Mouse (Mus musculus) monocyte, adult 2 months (primary cell): Measurements from ENCODE around the gene Prcc.
"Not testable (repeated sequence)": the region's sequence is repeated elsewhere in the genome, so short reads cannot be mapped to it uniquely, and the experiment has no call there.

Source experiments
- DNase-seq, 2 experiments: peaks; one replicate each; pipeline ENCODE4 v3.0.0; 2022; ENCODE audit warnings: low spot score in 2 of 2, low read depth in 1 of 2

Prcc gene

DNA sequence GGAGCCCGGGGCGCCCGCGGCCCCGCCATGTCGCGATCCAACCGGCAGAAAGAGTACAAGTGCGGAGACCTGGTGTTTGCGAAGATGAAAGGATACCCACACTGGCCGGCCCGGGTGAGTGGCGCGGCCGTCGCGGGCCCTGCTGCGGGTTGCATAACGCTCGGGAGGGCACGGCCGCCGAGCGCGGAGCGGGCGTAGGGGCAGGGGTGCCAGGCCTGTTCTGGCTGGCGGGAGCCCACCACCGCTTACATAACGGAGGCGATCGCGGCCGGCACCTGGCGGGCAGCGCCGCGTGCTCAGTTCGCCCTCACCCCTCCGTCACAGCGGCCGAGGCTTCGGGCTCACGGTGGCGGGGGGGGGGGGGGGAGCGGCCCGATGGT is 21.2 kb upstream of the Prcc start:
- DNase-seq, result no peak

GRCm38 (mm10) chr3:87905880-87906485 is 20.6 kb upstream of the Prcc start, which contains the start of gene Hdgf:
Gene Hdgf, plus strand, starts transcription at chr3:87906321.
- DNase-seq, result peak; percentile 82 to 92

GRCm38 (mm10) chr3:87903821-87904220 is 18.4 kb upstream of the Prcc start:
- no peak for DNase-seq

GRCm38 (mm10) chr3:87901959-87902358 is 16.6 kb upstream of the Prcc start:
- not testable (repeated sequence) for DNase-seq

GRCm38 (mm10) chr3:87901036-87901624 is 15.7 kb upstream of the Prcc start:
- no peak for DNase-seq

DNA sequence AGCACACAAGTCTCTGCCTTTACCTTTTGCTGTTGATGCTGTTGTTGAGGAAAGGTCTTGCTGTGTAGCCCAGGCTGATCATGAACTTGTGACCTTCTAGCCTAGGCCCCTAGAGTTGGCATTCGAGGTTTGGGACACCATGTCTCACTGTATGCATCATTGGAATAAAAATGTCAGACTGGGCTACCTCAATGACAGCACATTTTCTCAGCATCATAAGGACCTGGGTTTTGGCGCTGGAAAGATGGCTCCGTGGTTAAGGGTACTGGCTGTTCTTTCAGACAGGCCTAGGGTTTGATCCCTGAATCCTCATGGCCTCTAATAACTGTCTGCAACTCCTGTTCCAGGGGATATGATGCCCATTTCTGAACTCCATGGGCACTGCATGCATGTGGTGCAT is 14.4 kb upstream of the Prcc start:
- no peak for DNase-seq

GRCm38 (mm10) chr3:87899266-87899665 is 13.9 kb upstream of the Prcc start:
- no peak for DNase-seq

DNA sequence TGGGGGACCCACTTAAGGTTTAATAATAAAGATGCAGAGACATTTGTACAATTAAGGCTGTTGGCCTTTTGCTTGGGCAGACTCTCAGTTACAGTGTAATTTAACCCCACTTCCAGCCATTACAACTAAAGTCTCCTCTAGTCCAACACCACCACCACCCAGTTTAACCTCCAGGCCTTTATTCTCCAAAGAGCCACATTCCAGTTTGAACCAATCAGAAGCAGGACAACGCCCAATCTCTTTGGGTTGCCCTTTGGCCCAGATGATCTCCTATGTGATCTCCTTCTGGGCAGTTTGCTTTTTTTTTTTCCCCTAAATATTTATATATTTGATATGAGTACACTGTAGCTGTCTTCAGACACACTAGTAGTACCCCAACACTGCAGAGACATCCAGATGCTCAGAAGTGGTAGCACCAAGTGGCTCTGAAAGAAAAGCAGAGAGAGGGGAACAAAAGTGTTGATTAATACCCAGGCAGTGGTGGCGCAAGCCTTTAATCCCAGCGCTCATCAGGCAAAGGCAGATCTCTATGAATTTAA is 8.0 kb upstream of the Prcc start:
- no peak for DNase-seq

DNA sequence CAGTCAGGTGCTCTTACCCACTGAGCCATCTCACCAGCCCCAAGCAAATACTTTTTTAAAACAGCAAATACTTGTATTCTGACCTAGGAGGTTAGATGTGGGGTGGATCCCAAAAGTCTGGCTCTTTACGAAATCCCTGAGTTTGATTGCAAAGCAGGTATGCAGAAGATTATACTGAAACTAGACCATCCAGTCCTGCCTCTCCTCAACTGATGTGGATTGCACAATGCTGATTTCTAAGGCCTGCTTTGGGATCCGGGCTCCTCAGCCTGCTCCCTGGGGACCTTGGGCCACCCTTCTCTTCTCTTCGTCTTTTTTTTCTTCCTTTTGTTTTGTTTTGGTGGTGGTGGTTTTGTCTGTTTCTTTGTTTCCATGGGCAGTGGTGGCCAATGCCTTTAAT is 6.1 kb upstream of the Prcc start:
- no peak for DNase-seq

GRCm38 (mm10) chr3:87887400-87887799 is 2.0 kb upstream of the Prcc start:
- DNase-seq, result not testable (repeated sequence)

GRCm38 (mm10) chr3:87886416-87886815 is 1.0 kb upstream of the Prcc start:
- DNase-seq, result no peak

DNA sequence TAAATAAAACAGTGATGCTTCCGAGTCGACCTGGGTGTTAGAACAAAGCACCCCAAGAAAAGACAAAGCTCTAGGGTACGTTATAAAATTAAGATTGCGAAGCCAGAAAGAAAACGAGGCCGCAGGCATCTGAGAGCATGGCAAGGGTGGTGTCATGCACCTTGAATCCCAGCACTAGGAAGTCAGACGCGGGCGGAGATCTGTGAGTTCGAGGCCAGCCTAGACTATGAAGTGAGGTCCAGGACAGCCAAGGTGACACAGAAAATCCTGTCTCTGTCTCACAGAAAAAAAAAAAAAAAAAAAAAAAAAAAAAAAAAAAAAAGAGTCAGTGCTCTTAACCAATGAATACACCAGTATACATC is 577 bp upstream of the Prcc start:
- DNase-seq, result no peak

GRCm38 (mm10) chr3:87884708-87885251 is 628 bp downstream of the Prcc start:
- DNase-seq, result no peak

DNA sequence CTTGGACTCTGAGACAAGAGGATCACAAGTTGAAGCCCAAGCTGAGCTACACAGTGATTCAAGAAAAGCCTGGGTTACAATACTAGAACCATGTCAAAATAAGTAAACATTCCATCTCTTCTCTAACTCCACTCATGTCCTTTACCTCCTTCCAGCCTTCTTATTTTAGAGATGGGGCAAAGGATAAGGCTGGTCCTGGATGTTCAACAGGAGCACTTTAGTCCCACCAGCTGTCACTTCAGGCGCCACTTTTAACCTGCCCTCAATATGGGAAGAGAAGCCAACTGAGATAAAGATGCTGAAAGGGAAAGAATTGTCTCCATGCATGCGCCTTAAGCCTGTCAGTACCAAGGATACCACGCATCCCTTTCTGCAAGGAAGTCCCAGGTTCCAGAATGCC is 1.1 kb downstream of the Prcc start:
- DNase-seq, result no peak

GRCm38 (mm10) chr3:87877730-87878129 is 7.7 kb downstream of the Prcc start:
- DNase-seq, result no peak

DNA sequence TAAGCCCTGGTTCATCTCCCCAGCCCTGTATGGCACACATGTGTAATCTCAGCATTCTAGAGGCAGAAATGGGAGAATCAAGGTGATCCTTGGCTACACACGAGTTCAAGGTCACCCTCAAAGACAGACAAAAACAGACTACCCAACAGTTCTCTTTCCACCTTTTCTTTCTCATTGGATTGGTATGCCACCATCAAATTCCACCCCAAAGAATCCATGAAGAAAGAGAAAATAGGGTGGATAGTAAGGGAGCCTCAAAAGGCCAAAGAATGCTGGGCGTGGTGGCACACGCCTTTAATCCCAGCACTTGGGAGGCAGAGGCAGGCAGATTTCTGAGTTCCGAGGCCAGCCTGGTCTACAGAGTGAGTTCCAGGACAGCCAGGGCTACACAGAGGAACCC is 21.3 kb downstream of the Prcc start:
- not testable (repeated sequence) for DNase-seq

DNA sequence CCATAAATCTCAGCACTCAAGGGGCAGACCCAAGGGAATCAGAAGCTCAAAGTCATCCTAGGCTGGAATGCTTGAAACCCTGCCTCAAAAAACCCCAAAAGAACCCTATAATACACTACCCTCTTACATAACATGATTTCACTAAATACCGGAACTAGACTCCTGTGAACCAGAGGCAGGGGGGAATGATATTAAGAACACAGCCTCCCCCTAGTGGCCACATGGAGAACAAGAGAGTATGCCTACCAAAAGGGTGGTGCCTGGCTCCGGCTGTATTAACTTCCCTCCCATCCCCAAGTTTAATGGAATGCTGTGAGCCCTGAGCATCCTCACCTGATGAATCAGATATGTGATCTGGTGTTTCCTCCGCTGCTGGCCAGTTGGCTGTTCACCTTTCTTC is 25.6 kb downstream of the Prcc start:
- DNase-seq, result peak in 1 of 2 experiments; percentile 10

- DNase-seq, result no peak
Measured at GRCm38 (mm10) chr3:87857666-87858065, 27.7 kb downstream of the Prcc start.

GRCm38 (mm10) chr3:87855936-87856335 is 29.5 kb downstream of the Prcc start:
- DNase-seq, result no peak

DNA sequence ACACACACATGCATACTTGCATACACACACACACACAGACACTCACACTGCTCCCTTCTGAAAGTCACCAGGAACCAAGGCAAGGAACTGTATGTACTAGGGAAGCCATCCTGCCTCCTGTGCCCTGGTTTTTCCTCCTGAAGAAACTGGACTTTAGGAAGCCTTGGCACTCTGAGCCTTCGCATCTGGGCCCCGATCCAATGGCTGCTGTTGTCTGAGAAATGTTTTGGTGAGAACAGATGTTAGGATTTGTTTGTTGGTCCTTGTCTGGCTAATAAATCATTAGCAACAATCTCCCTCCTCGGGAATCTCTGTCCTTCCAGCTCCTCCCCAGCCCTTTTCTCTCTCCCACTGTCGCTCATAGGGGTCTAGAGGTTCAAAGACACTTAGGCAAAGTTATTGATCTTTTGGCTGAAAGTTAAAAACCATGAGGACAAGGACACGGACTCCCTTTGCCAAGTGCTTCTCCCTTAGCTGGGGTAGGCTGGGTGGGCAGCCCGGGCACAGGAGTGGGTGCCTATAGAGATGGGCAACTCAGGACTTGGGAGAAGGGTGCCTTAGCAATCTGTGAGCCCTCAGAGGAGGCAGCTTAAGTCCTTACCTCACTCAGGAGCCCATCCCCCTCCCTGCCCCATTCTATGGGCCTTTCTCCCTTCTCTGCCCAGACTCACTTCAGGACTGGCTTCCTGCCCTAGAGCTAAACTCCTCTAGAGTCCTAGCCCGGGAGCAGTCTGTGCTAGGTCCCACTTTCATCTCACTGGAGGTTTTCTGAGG is 30.4 kb downstream of the Prcc start:
- no peak for DNase-seq

DNA sequence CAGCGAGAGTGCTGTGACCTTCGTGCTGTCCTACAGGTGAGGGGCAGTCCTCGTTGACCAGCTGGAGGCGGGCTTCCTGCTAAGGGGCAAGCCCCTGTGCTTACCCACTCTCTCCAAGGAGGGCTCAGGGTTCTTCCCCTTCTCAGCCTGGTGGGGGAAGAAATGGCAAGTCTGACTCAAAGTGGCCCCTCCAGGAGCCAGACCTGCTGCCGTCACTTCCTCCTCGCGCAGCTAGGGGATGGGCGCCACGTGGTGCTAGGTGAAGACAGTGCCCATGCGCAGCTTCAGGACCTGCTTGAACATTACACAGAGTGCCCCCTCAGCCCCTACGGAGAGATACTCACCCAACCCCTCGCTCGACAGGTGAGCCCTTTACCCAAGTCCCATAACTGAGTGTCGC is 36.3 kb downstream of the Prcc start:
- no peak for DNase-seq

DNA sequence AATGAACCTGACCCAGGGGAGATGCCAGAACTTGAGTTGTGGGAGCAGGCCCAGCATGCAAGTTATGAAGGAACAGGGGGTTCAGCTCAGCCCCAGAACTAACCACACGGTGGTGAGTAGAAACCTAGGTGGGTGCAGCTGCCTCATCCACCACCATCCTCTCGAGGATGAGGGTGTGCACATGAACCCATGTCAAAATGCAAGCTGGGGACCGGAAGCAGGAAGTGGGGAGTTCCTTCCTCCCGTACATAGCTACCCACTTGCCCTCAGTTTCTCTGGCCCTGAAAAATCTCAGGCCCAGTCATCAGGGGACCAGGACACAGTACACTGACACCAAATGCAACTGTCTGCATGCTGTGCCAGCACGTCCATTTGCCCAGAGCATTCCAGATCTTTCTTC is 37.7 kb downstream of the Prcc start:
- DNase-seq, result no peak
